Mouse (Mus musculus) intestine, embryonic 14.5 days (tissue): Measurements from ENCODE around the gene Entr1. TPM values are rescaled to one million over a fixed set of nuclear protein-coding genes. Genes with fewer than 3 reads are reported as not detected.
"Not testable (repeated sequence)": the region's sequence is repeated elsewhere in the genome, so short reads cannot be mapped to it uniquely, and the experiment has no call there.

Experiments used
- ATAC-seq: fragments of 200-750 bp; cut with Nextera tagmentation; replicated peaks from 2 replicates; pipeline ENCODE4 v1.8.0; 2017; ENCODE audit warnings: low read depth, moderate number of reproducible peaks, moderate TSS enrichment, moderate library complexity; ENCODE audit not compliant: low FRiP score, low TSS enrichment
- DNase-seq: peaks from one replicate; pipeline ENCODE4 v3.0.0-alpha.2; 2018; ENCODE audit warnings: low spot score
- H3K27ac ChIP-seq: fragments of 300-500 bp; sonication (generic); 2 replicates; pipeline ENCODE4 v1.5.1; 2014; ENCODE audit warnings: low read depth, mild to moderate bottlenecking, control low read depth
- H3K27me3 ChIP-seq: fragments of 300-500 bp; sonication (generic); replicated peaks from 2 replicates; pipeline ENCODE4 v1.6.1; 2014; ENCODE audit warnings: low read length, control low read depth; ENCODE audit not compliant: control insufficient read depth, insufficient read depth
- H3K36me3 ChIP-seq: fragments of 300-500 bp; sonication (generic); 2 replicates; pipeline ENCODE4 v1.6.1; 2014; ENCODE audit warnings: low read length, control low read depth; ENCODE audit not compliant: control insufficient read depth, insufficient read depth
- H3K4me1 ChIP-seq: fragments of 300-500 bp; sonication (generic); replicated peaks from 2 replicates; pipeline ENCODE4 v1.6.1; 2014; ENCODE audit warnings: low read length, control low read depth, mixed read lengths; ENCODE audit not compliant: control insufficient read depth, insufficient read depth
- H3K4me2 ChIP-seq: fragments of 300-500 bp; sonication (generic); 2 replicates; pipeline ENCODE4 v1.6.1; 2014; ENCODE audit warnings: low read length
- H3K4me3 ChIP-seq: fragments of 300-500 bp; sonication (generic); 2 replicates; pipeline ENCODE4 v1.5.1; 2014; ENCODE audit warnings: low read depth, low read length, control low read depth, mixed read lengths
- H3K9ac ChIP-seq: fragments of 300-500 bp; sonication (generic); 2 replicates; pipeline ENCODE4 v1.6.1; 2014; ENCODE audit warnings: mild to moderate bottlenecking, low read length
- H3K9me3 ChIP-seq: fragments of 300-500 bp; sonication (generic); 2 replicates; pipeline ENCODE4 v1.6.1; 2016; ENCODE audit warnings: low read length, control low read depth; ENCODE audit not compliant: control insufficient read depth
- WGBS: fragments of 180-500 bp; shearing (Covaris S2); extraction: QIAGEN DNeasy Blood & Tissue Kit; methylation state at CpG from one replicate; pipeline ENCODE4 v1.1.7; 2014; 5-methylcytosine and 5-hydroxymethylcytosine counted together
- polyA plus RNA-seq: library from polyadenylated mRNA; unstranded; fragments of >200 nt; fragmentation: Nextera tagmentation; extraction: Ambion mirVana; gene quantifications from 2 replicates; pipeline ENCODE4 v1.2.1, GENCODE M21; 2014

Entr1 gene
- polyA plus RNA-seq, 1 experiment from 2014 or later = 96.2 TPM

- Histone ChIP-seq H3K27ac (no peak overlapping the region), H3K9me3 (no peaks in the 10 kb centered on the region), H3K4me2 (no peak overlapping the region), H3K4me1 (no peaks in the 10 kb centered on the region), H3K9ac (no peak overlapping the region), H3K27me3 (no peaks in the 10 kb centered on the region), H3K36me3 (peaks cover 66% of the 10 kb centered on the region), H3K4me3 (no peak overlapping the region)
- WGBS = 90% methylated on average over 5 of the region's 5 CpGs
- DNase-seq = no peak
- no peak for ATAC-seq
Measured at GRCm38 (mm10) chr2:26400296-26400695, 11.2 kb upstream of the Entr1 start.

- H3K9ac ChIP-seq = no peak overlapping the region
- H3K4me3 ChIP-seq = no peak overlapping the region
- H3K4me2 ChIP-seq = no peak overlapping the region
- H3K27ac ChIP-seq = no peak overlapping the region
- ATAC-seq (no peak), DNase-seq (no peak)
- WGBS = 79% methylated on average over 5 of the region's 5 CpGs
- no peaks in the 10 kb centered on the region for H3K27me3 ChIP-seq
- H3K36me3 ChIP-seq = peaks cover 73% of the 10 kb centered on the region
- H3K9me3 ChIP-seq = no peaks in the 10 kb centered on the region
- H3K4me1 ChIP-seq = no peaks in the 10 kb centered on the region
Measured at GRCm38 (mm10) chr2:26399647-26400046, 10.5 kb upstream of the Entr1 start.

- no peak for DNase-seq
- no peaks in the 10 kb centered on the region for H3K27me3 ChIP-seq
- peaks cover 80% of the 10 kb centered on the region for H3K36me3 ChIP-seq
- H3K4me3 ChIP-seq = no peak overlapping the region
- H3K4me2 ChIP-seq = no peak overlapping the region
- no peak for ATAC-seq
- no peaks in the 10 kb centered on the region for H3K4me1 ChIP-seq
- H3K9me3 ChIP-seq = no peaks in the 10 kb centered on the region
- H3K27ac ChIP-seq = no peak overlapping the region
- H3K9ac ChIP-seq = no peak overlapping the region
- whole genome bisulfite sequencing = 89% methylated on average over 8 of the region's 8 CpGs
Measured at GRCm38 (mm10) chr2:26398978-26399377, 9.9 kb upstream of the Entr1 start.

- no peak for ATAC-seq
- no peak for DNase-seq
- Histone ChIP-seq H3K27ac (no peak overlapping the region), H3K27me3 (no peaks in the 10 kb centered on the region), H3K9me3 (no peaks in the 10 kb centered on the region), H3K9ac (no peak overlapping the region), H3K4me3 (no peak overlapping the region), H3K4me1 (peaks cover 11% of the 10 kb centered on the region), H3K4me2 (no peak overlapping the region), H3K36me3 (peaks cover 71% of the 10 kb centered on the region)
- WGBS = 91% methylated on average over 6 of the region's 6 CpGs
Measured at GRCm38 (mm10) chr2:26391617-26392016, 2.5 kb upstream of the Entr1 start.

GRCm38 (mm10) chr2:26390954-26391353 is 1.8 kb upstream of the Entr1 start:
- 83% methylated on average over 3 of the region's 3 CpGs for WGBS
- DNase-seq = no peak
- Histone ChIP-seq H3K4me3 (no peak overlapping the region), H3K4me2 (no peak overlapping the region), H3K27me3 (no peaks in the 10 kb centered on the region), H3K36me3 (peaks cover 71% of the 10 kb centered on the region), H3K9me3 (no peaks in the 10 kb centered on the region), H3K4me1 (peaks cover 11% of the 10 kb centered on the region), H3K27ac (no peak overlapping the region), H3K9ac (no peak overlapping the region)
- ATAC-seq = no peak

GRCm38 (mm10) chr2:26388682-26389153 is 398 bp downstream of the Entr1 start:
- ATAC-seq = peak; percentile 59
- Histone ChIP-seq H3K4me3 (peak overlapping the region; percentile 53), H3K9ac (peak overlapping the region; percentile 82), H3K4me1 (peaks cover 11% of the 10 kb centered on the region), H3K27me3 (no peaks in the 10 kb centered on the region), H3K27ac (peak overlapping the region; percentile 47; the same call in 1 of the 2 replicates), H3K36me3 (peaks cover 71% of the 10 kb centered on the region), H3K9me3 (no peaks in the 10 kb centered on the region), H3K4me2 (peak overlapping the region; percentile 93)
- WGBS = under 1% methylated on average over 43 of the region's 45 CpGs
- peak; percentile 78 for DNase-seq

GRCm38 (mm10) chr2:26387713-26388112 is 1.4 kb downstream of the Entr1 start:
- Histone ChIP-seq H3K9me3 (no peaks in the 10 kb centered on the region), H3K4me1 (peaks cover 11% of the 10 kb centered on the region), H3K36me3 (peaks cover 71% of the 10 kb centered on the region), H3K4me3 (peak overlapping the region; percentile 53; the same call in 1 of the 2 replicates), H3K4me2 (peak overlapping the region; percentile 93), H3K27ac (no peak overlapping the region), H3K9ac (no peak overlapping the region), H3K27me3 (no peaks in the 10 kb centered on the region)
- DNase-seq (no peak), ATAC-seq (no peak)
- WGBS = 81% methylated on average over 3 of the region's 3 CpGs

- Histone ChIP-seq H3K4me2 (peak overlapping the region; percentile 86), H3K36me3 (peaks cover 65% of the 10 kb centered on the region), H3K9ac (peak overlapping the region; percentile 76; the same call in 1 of the 2 replicates), H3K4me3 (peak overlapping the region; percentile 89)
- H3K27ac ChIP-seq, H3K27me3 ChIP-seq, ATAC-seq, H3K9me3 ChIP-seq, DNase-seq, H3K4me1 ChIP-seq: not testable (repeated sequence)
- WGBS = 33% methylated on average over 6 of the region's 6 CpGs
Measured at GRCm38 (mm10) chr2:26380871-26381270, 8.2 kb downstream of the Entr1 start.

- Histone ChIP-seq H3K4me3 (peak within 1 kb of the TSS; percentile 89), H3K27ac (0 out of 2 replicates have a peak within 1 kb of the TSS, but pooled peaks have one; percentile 22), H3K9ac (peak within 1 kb of the TSS; percentile 76), H3K4me2 (peak within 1 kb of the TSS; percentile 86), H3K27me3 (no peaks in the 10 kb centered on the region), H3K36me3 (peaks cover 65% of the 10 kb centered on the region), H3K4me1 (peaks cover 4% of the 10 kb centered on the region; the same call in 1 of the 2 replicates), H3K9me3 (no peaks in the 10 kb centered on the region)
- WGBS = under 1% methylated on average over 38 of the region's 38 CpGs
- ATAC-seq = peak; percentile 95
- DNase-seq = peak; percentile 88
Measured at GRCm38 (mm10) chr2:26380131-26380771, 8.9 kb downstream of the Entr1 start, which contains the start of gene Snapc4. TSS of gene Snapc4 (minus strand) at chr2:26380653.
